Mouse (Mus musculus) liver, embryonic 16.5 days (tissue): ENCODE measurements around the gene Chil4. TPM values are rescaled to one million over a fixed set of nuclear protein-coding genes. Genes with fewer than 3 reads are reported as not detected.
"Not testable (repeated sequence)": the region's sequence is repeated elsewhere in the genome, so short reads cannot be mapped to it uniquely, and the experiment has no call there.

ENCODE experiments used
- ATAC-seq: fragments of 200-750 bp; cut with Nextera tagmentation; 2 replicates; pipeline ENCODE4 v1.8.0; 2017; ENCODE audit warnings: low read depth, mild to moderate bottlenecking, moderate number of reproducible peaks, moderate library complexity
- H3K27ac ChIP-seq: fragments of 300-500 bp; sonication (generic); 2 replicates; pipeline ENCODE4 v1.5.1; 2014; ENCODE audit warnings: mild to moderate bottlenecking, low read length
- H3K27me3 ChIP-seq: fragments of 300-500 bp; sonication (generic); 2 replicates; pipeline ENCODE4 v1.6.1; 2014; ENCODE audit warnings: low read depth, low read length, mixed read lengths; ENCODE audit not compliant: control insufficient read depth, insufficient read depth
- H3K36me3 ChIP-seq: fragments of 300-500 bp; sonication (generic); 2 replicates; pipeline ENCODE4 v1.6.1; 2014; ENCODE audit warnings: mild to moderate bottlenecking; ENCODE audit not compliant: control insufficient read depth, insufficient read depth
- H3K4me1 ChIP-seq: fragments of 300-500 bp; sonication (generic); 2 replicates; pipeline ENCODE4 v1.6.1; 2014; ENCODE audit warnings: low read depth, low read length, mixed read lengths; ENCODE audit not compliant: control insufficient read depth
- H3K4me2 ChIP-seq: fragments of 300-500 bp; sonication (generic); 2 replicates; pipeline ENCODE4 v1.6.1; 2014; ENCODE audit warnings: low read depth, low read length, mixed read lengths
- H3K4me3 ChIP-seq: fragments of 300-500 bp; sonication (generic); 2 replicates; pipeline ENCODE4 v1.5.1; 2014; ENCODE audit warnings: low read depth, mild to moderate bottlenecking, low read length
- H3K9ac ChIP-seq: fragments of 300-500 bp; sonication (generic); 2 replicates; pipeline ENCODE4 v1.6.1; 2014; ENCODE audit warnings: low read depth, low read length
- H3K9me3 ChIP-seq: fragments of 300-500 bp; sonication (generic); replicated peaks from 2 replicates; pipeline ENCODE4 v1.6.1; 2016; ENCODE audit warnings: low read length; ENCODE audit not compliant: control insufficient read depth
- WGBS: fragments of 180-500 bp; shearing (Covaris S2); extraction: QIAGEN DNeasy Blood & Tissue Kit; methylation state at CpG from one replicate; pipeline ENCODE4 v1.1.7; 2014; ENCODE audit not compliant: insufficient replicate concordance; 5-methylcytosine and 5-hydroxymethylcytosine counted together
- polyA plus RNA-seq: library from polyadenylated mRNA; unstranded; fragments of >200 nt; fragmentation: Nextera tagmentation; extraction: Ambion mirVana; gene quantifications from 2 replicates; pipeline ENCODE4 v1.2.1, GENCODE M21; 2015

The Chil4 gene
- polyA plus RNA-seq, 1 experiment from 2014 or later = not detected

- H3K9me3 ChIP-seq, H3K27ac ChIP-seq, H3K4me2 ChIP-seq, H3K9ac ChIP-seq, H3K4me3 ChIP-seq, ATAC-seq, H3K4me1 ChIP-seq, H3K27me3 ChIP-seq, H3K36me3 ChIP-seq: not testable (repeated sequence)
- 47% methylated on average over 3 of the region's 3 CpGs for WGBS
Observed at GRCm38 (mm10) chr3:106223391-106223790, 4.1 kb upstream of the Chil4 start.

- Histone ChIP-seq H3K27me3 (no peaks in the 10 kb centered on the region), H3K27ac (no peak overlapping the region), H3K4me1 (no peaks in the 10 kb centered on the region), H3K36me3 (no peaks in the 10 kb centered on the region), H3K4me3 (no peak overlapping the region), H3K9me3 (no peaks in the 10 kb centered on the region), H3K4me2 (no peak overlapping the region), H3K9ac (no peak overlapping the region)
- no peak for ATAC-seq
- WGBS = 65% methylated on average over 1 of the region's 1 CpGs
Observed at GRCm38 (mm10) chr3:106221625-106222265, 2.4 kb upstream of the Chil4 start.

- not testable (repeated sequence) for H3K4me2 ChIP-seq, ATAC-seq, H3K4me3 ChIP-seq, H3K27ac ChIP-seq, H3K27me3 ChIP-seq, H3K36me3 ChIP-seq, H3K9ac ChIP-seq, H3K9me3 ChIP-seq, H3K4me1 ChIP-seq
- 56% methylated on average over 4 of the region's 4 CpGs for WGBS
Observed at GRCm38 (mm10) chr3:106218284-106218954, 888 bp downstream of the Chil4 start.

- H3K4me2 ChIP-seq, H3K27ac ChIP-seq, H3K4me1 ChIP-seq, H3K36me3 ChIP-seq, H3K27me3 ChIP-seq, ATAC-seq, H3K9me3 ChIP-seq, H3K4me3 ChIP-seq, H3K9ac ChIP-seq: not testable (repeated sequence)
- 26% methylated on average over 1 of the region's 1 CpGs for WGBS
Observed at GRCm38 (mm10) chr3:106198030-106198429, 21.3 kb downstream of the Chil4 start.

- 37% methylated on average over 2 of the region's 2 CpGs for WGBS
- not testable (repeated sequence) for H3K4me1 ChIP-seq, H3K27ac ChIP-seq, H3K9ac ChIP-seq, H3K4me3 ChIP-seq, H3K36me3 ChIP-seq, ATAC-seq, H3K9me3 ChIP-seq, H3K4me2 ChIP-seq, H3K27me3 ChIP-seq
Observed at GRCm38 (mm10) chr3:106197246-106197645, 22.1 kb downstream of the Chil4 start.

- Histone ChIP-seq H3K9me3 (0 out of 2 replicates have a peak, but pooled peaks cover 7% of the 10 kb centered on the region), H3K27ac (no peak overlapping the region), H3K4me3 (no peak overlapping the region), H3K9ac (no peak overlapping the region), H3K4me2 (no peak overlapping the region), H3K27me3 (no peaks in the 10 kb centered on the region), H3K4me1 (no peaks in the 10 kb centered on the region), H3K36me3 (no peaks in the 10 kb centered on the region)
- no peak for ATAC-seq
Observed at GRCm38 (mm10) chr3:106196276-106196675, 23.0 kb downstream of the Chil4 start.

GRCm38 (mm10) chr3:106195486-106195885 is 23.8 kb downstream of the Chil4 start:
- no peak overlapping the region for H3K4me2 ChIP-seq
- H3K9me3 ChIP-seq = 0 out of 2 replicates have a peak, but pooled peaks cover 7% of the 10 kb centered on the region
- H3K27me3 ChIP-seq = no peaks in the 10 kb centered on the region
- H3K4me1 ChIP-seq = no peaks in the 10 kb centered on the region
- H3K27ac ChIP-seq = no peak overlapping the region
- no peak for ATAC-seq
- no peak overlapping the region for H3K4me3 ChIP-seq
- no peaks in the 10 kb centered on the region for H3K36me3 ChIP-seq
- H3K9ac ChIP-seq = no peak overlapping the region
- WGBS = 68% methylated on average over 12 of the region's 12 CpGs

GRCm38 (mm10) chr3:106187991-106188390 is 31.3 kb downstream of the Chil4 start:
- H3K4me1 ChIP-seq = no peaks in the 10 kb centered on the region
- no peaks in the 10 kb centered on the region for H3K27me3 ChIP-seq
- H3K4me3 ChIP-seq = no peak overlapping the region
- no peak for ATAC-seq
- WGBS = 53% methylated on average over 2 of the region's 2 CpGs
- no peak overlapping the region for H3K27ac ChIP-seq
- H3K36me3 ChIP-seq = no peaks in the 10 kb centered on the region
- no peak overlapping the region for H3K9ac ChIP-seq
- H3K4me2 ChIP-seq = no peak overlapping the region
- H3K9me3 ChIP-seq = peaks cover 4% of the 10 kb centered on the region

GRCm38 (mm10) chr3:106177509-106178189 is 41.7 kb downstream of the Chil4 start:
- Histone ChIP-seq H3K27me3 (no peaks in the 10 kb centered on the region), H3K27ac (no peak overlapping the region), H3K4me2 (no peak overlapping the region), H3K9me3 (peaks cover under 1% of the 10 kb centered on the region), H3K36me3 (no peaks in the 10 kb centered on the region), H3K4me3 (no peak overlapping the region), H3K4me1 (no peaks in the 10 kb centered on the region), H3K9ac (no peak overlapping the region)
- ATAC-seq = no peak
- 75% methylated on average over 13 of the region's 13 CpGs for WGBS
